Mouse (Mus musculus) midbrain, embryonic 13.5 days (tissue): ENCODE data around the gene Agfg1. TPM values are rescaled to one million over a fixed set of nuclear protein-coding genes. Genes with fewer than 3 reads are reported as not detected.

Experiments used
- ATAC-seq: fragments of 200-750 bp; cut with Nextera tagmentation; 2 replicates; pipeline ENCODE4 v1.8.0; 2017; ENCODE audit warnings: mild to moderate bottlenecking, moderate TSS enrichment, moderate library complexity
- H3K27ac ChIP-seq: fragments of 300-500 bp; sonication (generic); 2 replicates; pipeline ENCODE4 v1.5.1; 2015; ENCODE audit warnings: inconsistent platforms, mild to moderate bottlenecking, moderate library complexity
- H3K27me3 ChIP-seq: fragments of 300-500 bp; sonication (generic); 2 replicates; pipeline ENCODE4 v1.6.1; 2015; ENCODE audit warnings: mild to moderate bottlenecking, inconsistent platforms
- H3K36me3 ChIP-seq: fragments of 300-500 bp; sonication (generic); 2 replicates; pipeline ENCODE4 v1.6.1; 2015; ENCODE audit warnings: mild to moderate bottlenecking, inconsistent platforms
- H3K4me1 ChIP-seq: fragments of 300-500 bp; sonication (generic); replicated peaks from 2 replicates; pipeline ENCODE4 v1.6.1; 2015; ENCODE audit warnings: inconsistent platforms
- H3K4me2 ChIP-seq: fragments of 300-500 bp; sonication (generic); replicated peaks from 2 replicates; pipeline ENCODE4 v1.6.1; 2015; ENCODE audit warnings: moderate library complexity, mild to moderate bottlenecking, inconsistent platforms
- H3K4me3 ChIP-seq: fragments of 300-500 bp; sonication (generic); replicated peaks from 2 replicates; pipeline ENCODE4 v1.5.1; 2015; ENCODE audit warnings: mild to moderate bottlenecking, inconsistent platforms
- H3K9ac ChIP-seq: fragments of 300-500 bp; sonication (generic); replicated peaks from 2 replicates; pipeline ENCODE4 v1.6.1; 2015; ENCODE audit warnings: mild to moderate bottlenecking, inconsistent platforms
- H3K9me3 ChIP-seq: fragments of 300-500 bp; sonication (generic); 2 replicates; pipeline ENCODE4 v1.6.1; 2016; ENCODE audit warnings: mild to moderate bottlenecking, inconsistent platforms
- WGBS: fragments of 180-500 bp; shearing (Covaris S2); methylation state at CpG from one replicate; pipeline ENCODE4 v1.1.7; 2015; 5-methylcytosine and 5-hydroxymethylcytosine counted together
- polyA plus RNA-seq: library from polyadenylated mRNA; unstranded; fragments of >200 nt; fragmentation: Nextera tagmentation; extraction: Ambion mirVana; gene quantifications from 2 replicates; pipeline ENCODE4 v1.2.1, GENCODE M21; 2015

Gene Agfg1
- polyA plus RNA-seq, 1 experiment from 2014 or later, result 31.0 TPM

DNA sequence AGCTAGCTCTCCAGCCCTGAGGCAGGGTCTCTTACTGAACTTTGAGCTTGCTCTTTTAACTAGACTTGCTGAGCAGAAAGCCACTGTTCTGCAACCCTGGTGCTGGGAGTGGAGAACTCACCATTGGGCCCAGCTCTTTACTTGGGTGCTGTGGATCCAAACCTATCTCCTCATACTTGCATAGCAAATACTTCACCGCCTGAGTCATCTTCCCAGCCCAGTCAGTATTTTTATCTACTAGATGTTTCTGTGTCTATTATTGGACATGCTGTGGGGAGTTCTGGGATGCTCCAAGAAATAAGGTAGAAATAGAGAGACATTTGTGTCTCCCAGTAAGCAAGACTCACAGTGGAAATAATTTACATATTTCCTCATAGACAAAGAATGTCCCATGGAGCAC lies 35.2 kb upstream of the Agfg1 start:
- no peaks in the 10 kb centered on the region for H3K4me1 ChIP-seq
- H3K27ac ChIP-seq, result no peak overlapping the region
- H3K36me3 ChIP-seq, result no peaks in the 10 kb centered on the region
- no peak overlapping the region for H3K4me2 ChIP-seq
- no peak overlapping the region for H3K4me3 ChIP-seq
- 100% methylated on average over 1 of the region's 1 CpGs for WGBS
- ATAC-seq, result no peak
- no peaks in the 10 kb centered on the region for H3K9me3 ChIP-seq
- H3K9ac ChIP-seq, result no peak overlapping the region
- H3K27me3 ChIP-seq, result no peaks in the 10 kb centered on the region

DNA sequence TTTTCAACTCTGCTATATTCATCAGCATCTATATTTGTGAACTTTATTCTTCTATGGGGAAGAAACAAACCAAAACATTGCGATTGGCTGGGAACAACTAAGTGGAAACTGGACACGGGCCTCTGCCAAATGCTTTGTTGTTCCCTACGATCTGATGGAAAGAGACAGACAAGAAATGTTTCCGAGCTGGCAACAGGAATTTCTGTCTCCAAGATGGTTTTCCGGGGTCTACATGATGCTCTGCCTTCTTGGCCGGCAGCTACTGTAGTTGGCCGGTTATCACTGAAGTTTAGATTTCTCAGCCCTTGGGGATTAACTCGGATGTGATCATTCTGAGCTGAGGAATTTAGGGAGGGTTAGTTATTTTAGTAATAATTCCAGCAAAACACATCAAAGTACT lies 32.9 kb upstream of the Agfg1 start:
- H3K4me3 ChIP-seq, result no peak overlapping the region
- no peak overlapping the region for H3K27ac ChIP-seq
- H3K9ac ChIP-seq, result no peak overlapping the region
- 84% methylated on average over 8 of the region's 8 CpGs for WGBS
- H3K4me2 ChIP-seq, result no peak overlapping the region
- no peaks in the 10 kb centered on the region for H3K9me3 ChIP-seq
- H3K27me3 ChIP-seq, result no peaks in the 10 kb centered on the region
- no peaks in the 10 kb centered on the region for H3K36me3 ChIP-seq
- ATAC-seq, result no peak
- H3K4me1 ChIP-seq, result no peaks in the 10 kb centered on the region

DNA sequence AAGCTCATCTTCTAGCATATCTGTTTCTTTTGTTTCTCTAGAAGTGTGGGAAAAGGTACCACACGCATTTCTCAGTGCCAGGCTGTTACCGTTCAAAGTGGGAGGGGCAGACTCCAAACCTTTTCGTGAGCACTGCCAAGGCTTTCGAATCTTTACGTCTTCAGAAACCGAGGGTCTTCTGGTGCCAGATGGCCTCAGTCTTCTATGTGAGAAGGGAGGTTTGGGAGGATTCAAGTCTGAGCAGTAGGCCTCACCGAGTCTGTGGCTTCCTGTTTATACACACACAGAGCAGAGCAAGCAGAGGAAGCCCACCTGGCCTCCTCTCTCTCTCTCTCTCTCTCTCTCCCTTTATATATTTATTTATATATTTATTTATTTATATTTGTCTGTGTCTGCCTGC lies 32.1 kb upstream of the Agfg1 start:
- H3K9ac ChIP-seq, result no peak overlapping the region
- H3K36me3 ChIP-seq, result no peaks in the 10 kb centered on the region
- H3K4me2 ChIP-seq, result no peak overlapping the region
- WGBS, result 83% methylated on average over 7 of the region's 7 CpGs
- H3K4me1 ChIP-seq, result no peaks in the 10 kb centered on the region
- H3K4me3 ChIP-seq, result no peak overlapping the region
- H3K27me3 ChIP-seq, result no peaks in the 10 kb centered on the region
- H3K27ac ChIP-seq, result no peak overlapping the region
- ATAC-seq, result no peak
- no peaks in the 10 kb centered on the region for H3K9me3 ChIP-seq

DNA sequence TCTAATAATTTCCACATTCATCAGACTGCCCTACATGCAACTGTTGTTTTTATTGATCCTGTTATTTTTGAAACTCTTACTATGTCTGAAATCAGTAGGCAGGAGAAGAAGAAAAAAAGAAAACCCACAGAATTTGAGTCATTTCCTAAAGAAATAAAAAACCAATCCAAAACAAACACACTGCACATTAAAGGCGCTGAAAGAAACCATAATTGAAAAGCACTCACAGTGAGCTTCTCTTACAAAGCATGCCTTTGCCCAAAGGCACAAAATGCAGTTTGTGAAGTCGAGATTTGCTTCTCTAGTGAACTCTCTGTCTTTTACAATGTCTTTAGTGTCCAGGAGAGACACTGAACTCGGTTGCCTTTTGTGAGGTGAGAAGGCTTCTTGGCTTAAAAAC lies 30.7 kb upstream of the Agfg1 start:
- Histone ChIP-seq H3K4me3 (no peak overlapping the region), H3K27me3 (no peaks in the 10 kb centered on the region), H3K4me1 (no peaks in the 10 kb centered on the region), H3K36me3 (no peaks in the 10 kb centered on the region), H3K4me2 (no peak overlapping the region), H3K9me3 (no peaks in the 10 kb centered on the region), H3K27ac (no peak overlapping the region), H3K9ac (no peak overlapping the region)
- WGBS, result 75% methylated on average over 3 of the region's 3 CpGs
- no peak for ATAC-seq

DNA sequence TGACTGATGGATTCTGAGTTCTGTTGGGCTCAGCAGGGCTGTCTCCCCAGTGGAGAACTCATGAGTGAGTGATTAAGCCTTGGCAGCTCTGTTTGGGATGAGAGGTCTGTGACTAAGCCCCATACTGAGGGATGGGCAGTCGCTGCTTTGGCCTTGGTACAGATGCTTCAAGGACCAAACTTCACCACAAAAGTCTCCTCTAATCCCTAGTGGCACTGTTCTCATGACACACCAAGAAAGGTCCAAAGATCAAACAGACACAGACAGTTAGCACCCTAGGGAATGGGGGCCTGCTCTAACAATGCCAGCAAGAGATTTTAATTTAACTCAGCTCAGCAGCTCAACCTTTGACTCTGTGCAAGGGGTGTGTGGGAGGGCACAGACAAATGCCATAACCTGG lies 27.5 kb upstream of the Agfg1 start:
- H3K9ac ChIP-seq, result no peak overlapping the region
- no peak overlapping the region for H3K4me2 ChIP-seq
- no peaks in the 10 kb centered on the region for H3K27me3 ChIP-seq
- H3K4me1 ChIP-seq, result no peaks in the 10 kb centered on the region
- H3K36me3 ChIP-seq, result no peaks in the 10 kb centered on the region
- 58% methylated on average over 1 of the region's 1 CpGs for WGBS
- no peaks in the 10 kb centered on the region for H3K9me3 ChIP-seq
- no peak overlapping the region for H3K27ac ChIP-seq
- ATAC-seq, result no peak
- no peak overlapping the region for H3K4me3 ChIP-seq

DNA sequence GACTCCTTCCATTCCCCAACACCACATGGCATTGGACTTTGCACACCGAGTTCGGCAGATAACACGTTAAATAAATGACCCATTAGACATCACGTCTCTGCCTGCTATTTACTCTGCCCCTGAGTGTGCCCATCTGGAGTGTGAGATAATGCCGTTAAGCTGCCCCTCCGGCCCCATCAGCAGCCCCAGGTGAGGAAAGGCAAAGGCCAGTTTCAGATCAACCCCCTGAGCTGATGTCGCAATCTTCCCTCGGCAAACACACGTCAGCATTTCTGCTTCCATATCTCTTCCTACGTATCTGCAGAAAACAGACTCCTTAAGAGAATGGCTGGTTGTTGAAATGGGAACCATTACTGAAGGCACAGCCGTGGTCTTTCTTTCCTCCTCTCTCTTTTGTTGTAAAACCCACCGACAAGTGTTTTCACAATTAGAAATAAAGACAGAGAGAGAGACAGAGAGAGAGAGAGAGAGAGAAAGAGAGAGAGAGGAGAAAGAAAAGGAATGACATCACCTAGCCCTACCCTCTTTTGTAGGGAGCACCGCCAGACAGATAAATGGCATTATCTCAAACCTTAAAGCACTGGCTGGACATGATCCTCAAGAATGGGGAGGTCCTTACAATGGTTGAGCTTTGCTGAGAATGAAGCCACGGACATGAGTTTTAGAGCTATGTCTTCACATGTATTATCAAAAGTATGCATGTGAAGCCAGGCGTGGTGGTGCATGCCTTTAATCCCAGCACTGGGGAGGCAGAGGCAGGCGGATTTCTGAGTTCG lies 23.2 kb upstream of the Agfg1 start:
- H3K4me2 ChIP-seq, result no peak overlapping the region

DNA sequence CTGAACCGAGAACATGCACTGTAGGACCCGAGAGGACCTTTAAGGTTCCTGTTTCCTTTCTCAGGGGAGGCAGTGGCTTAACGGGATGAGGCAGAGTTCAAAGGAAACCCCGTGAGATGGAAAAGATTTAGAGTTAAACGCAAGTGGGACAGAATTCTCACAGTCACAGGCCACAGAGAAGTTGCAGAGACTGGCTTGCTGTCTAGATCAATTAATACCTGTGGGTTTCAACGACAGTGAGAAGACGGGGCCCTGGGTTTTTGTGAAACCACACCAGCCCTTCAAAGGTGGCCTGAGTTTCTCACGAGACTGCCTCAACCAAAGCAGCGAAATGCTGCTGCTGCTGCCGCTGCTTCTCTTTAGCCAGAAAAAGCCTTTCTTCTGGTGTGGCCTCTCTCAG lies 19.9 kb upstream of the Agfg1 start:
- Histone ChIP-seq H3K4me1 (no peaks in the 10 kb centered on the region), H3K9ac (no peak overlapping the region), H3K4me3 (no peak overlapping the region), H3K9me3 (no peaks in the 10 kb centered on the region), H3K27me3 (no peaks in the 10 kb centered on the region), H3K36me3 (no peaks in the 10 kb centered on the region), H3K27ac (no peak overlapping the region), H3K4me2 (no peak overlapping the region)
- no peak for ATAC-seq
- 65% methylated on average over 10 of the region's 10 CpGs for WGBS

More for the DNA sequence above, 23.2 kb upstream of the Agfg1 start:
- no peak overlapping the region for H3K4me3 ChIP-seq
- ATAC-seq, result 0 out of 2 replicates have a peak, but pooled peaks have one; percentile 48
- no peaks in the 10 kb centered on the region for H3K27me3 ChIP-seq
- H3K36me3 ChIP-seq, result no peaks in the 10 kb centered on the region
- H3K9ac ChIP-seq, result no peak overlapping the region
- H3K4me1 ChIP-seq, result no peaks in the 10 kb centered on the region
- 0 out of 2 replicates have a peak overlapping the region, but pooled peaks have one; percentile 5 for H3K27ac ChIP-seq
- 71% methylated on average over 17 of the region's 17 CpGs for WGBS
- no peaks in the 10 kb centered on the region for H3K9me3 ChIP-seq

DNA sequence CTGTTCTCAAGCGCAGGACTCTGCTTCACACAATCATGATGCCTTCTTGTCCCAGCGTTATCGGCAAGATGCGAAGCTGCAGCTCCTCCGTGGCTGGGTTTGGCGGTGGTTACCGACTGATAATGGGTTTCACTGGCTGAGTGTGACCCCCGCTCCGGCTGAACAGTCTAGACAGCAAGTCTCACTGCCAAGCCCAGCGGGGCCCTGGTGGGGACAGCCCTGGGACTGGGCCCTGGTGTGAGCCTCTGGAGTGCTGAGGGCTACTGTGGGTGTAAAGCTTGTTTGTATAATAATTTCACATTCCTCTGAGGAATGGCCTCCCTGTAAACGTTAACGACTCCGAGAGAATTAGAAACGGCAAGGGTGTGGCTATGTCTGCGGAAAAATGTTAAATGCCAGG lies 19.1 kb upstream of the Agfg1 start:
- no peak overlapping the region for H3K27ac ChIP-seq
- no peak for ATAC-seq
- no peak overlapping the region for H3K4me3 ChIP-seq
- no peaks in the 10 kb centered on the region for H3K4me1 ChIP-seq
- H3K27me3 ChIP-seq, result no peaks in the 10 kb centered on the region
- 73% methylated on average over 15 of the region's 15 CpGs for WGBS
- no peak overlapping the region for H3K9ac ChIP-seq
- H3K9me3 ChIP-seq, result no peaks in the 10 kb centered on the region
- no peaks in the 10 kb centered on the region for H3K36me3 ChIP-seq
- H3K4me2 ChIP-seq, result no peak overlapping the region

DNA sequence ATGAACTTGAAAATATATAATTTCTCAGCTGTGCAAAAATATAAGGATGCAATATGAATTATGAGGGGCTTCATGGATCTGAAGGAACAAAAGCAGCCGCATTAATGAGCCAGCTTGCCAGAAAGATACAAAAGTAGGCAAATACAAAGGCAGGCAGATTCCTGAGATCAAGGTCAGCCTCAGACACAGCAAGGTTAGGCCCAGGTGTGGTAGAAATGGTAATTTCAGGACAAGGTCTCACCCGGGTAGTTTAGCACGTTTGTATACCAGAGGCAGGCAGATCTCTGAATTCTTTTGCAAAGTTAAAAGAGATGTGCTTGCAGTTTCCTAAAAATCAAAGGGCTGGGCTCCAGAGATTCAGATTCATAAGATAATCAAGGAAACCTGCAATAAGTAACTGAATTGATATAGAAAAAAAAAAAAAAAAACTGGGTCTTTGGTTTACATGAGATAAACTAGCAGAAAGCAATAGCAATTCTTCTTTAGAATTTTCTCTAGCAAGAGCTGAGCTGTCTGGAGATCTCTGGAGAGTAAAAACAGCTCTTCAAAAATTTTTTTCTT lies 18.6 kb upstream of the Agfg1 start:
- Histone ChIP-seq H3K27ac (no peak overlapping the region), H3K9ac (no peak overlapping the region), H3K36me3 (no peaks in the 10 kb centered on the region), H3K4me1 (no peaks in the 10 kb centered on the region), H3K9me3 (no peaks in the 10 kb centered on the region), H3K4me2 (no peak overlapping the region), H3K4me3 (no peak overlapping the region), H3K27me3 (no peaks in the 10 kb centered on the region)
- ATAC-seq, result no peak
- 82% methylated on average over 3 of the region's 3 CpGs for WGBS

DNA sequence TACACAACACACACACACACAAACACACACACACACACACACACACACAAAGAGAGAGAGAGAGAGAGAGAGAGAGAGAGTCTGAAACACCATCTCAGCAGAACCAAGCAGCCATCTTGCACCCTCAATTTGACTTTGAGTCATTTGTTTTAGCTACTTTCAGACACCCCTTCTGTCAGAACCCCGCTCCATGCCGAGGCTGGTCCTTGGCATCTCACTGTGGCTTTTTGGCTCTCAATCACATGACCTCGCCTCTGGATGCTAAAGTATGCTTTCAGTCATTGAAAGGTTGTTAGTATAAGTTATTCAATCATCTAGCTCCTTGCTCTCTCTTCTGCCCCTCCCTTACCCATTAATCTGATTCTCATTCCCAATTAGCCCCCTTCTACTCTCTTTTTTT lies 17.4 kb upstream of the Agfg1 start:
- ATAC-seq, result no peak
- H3K9me3 ChIP-seq, result no peaks in the 10 kb centered on the region
- no peaks in the 10 kb centered on the region for H3K36me3 ChIP-seq
- no peak overlapping the region for H3K4me2 ChIP-seq
- no peak overlapping the region for H3K4me3 ChIP-seq
- H3K4me1 ChIP-seq, result no peaks in the 10 kb centered on the region
- WGBS, result 82% methylated on average over 3 of the region's 3 CpGs
- H3K27ac ChIP-seq, result no peak overlapping the region
- no peaks in the 10 kb centered on the region for H3K27me3 ChIP-seq
- no peak overlapping the region for H3K9ac ChIP-seq

DNA sequence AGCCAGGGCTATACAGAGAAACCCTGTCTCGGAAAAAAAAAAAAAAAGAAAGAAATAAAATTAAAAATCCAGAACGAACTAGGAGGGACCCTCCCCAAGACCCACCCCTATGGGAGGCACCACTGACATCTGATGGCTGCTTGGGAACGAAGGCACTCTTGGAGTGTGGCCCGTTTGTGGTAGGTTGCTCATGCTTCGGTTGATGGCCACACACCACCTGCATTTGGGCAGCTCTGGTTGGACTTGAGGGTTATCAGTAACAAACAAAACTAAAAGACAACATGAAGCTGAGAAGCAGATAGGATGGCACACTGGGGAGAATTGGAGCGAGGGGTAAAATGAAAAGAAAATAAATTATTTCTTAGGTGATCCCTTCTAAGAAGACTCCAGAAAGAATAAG lies 15.1 kb upstream of the Agfg1 start:
- Histone ChIP-seq H3K36me3 (no peaks in the 10 kb centered on the region), H3K27ac (no peak overlapping the region), H3K27me3 (no peaks in the 10 kb centered on the region), H3K4me2 (no peak overlapping the region), H3K4me1 (no peaks in the 10 kb centered on the region), H3K9ac (no peak overlapping the region), H3K4me3 (no peak overlapping the region), H3K9me3 (no peaks in the 10 kb centered on the region)
- ATAC-seq, result no peak
- WGBS, result 90% methylated on average over 6 of the region's 6 CpGs

DNA sequence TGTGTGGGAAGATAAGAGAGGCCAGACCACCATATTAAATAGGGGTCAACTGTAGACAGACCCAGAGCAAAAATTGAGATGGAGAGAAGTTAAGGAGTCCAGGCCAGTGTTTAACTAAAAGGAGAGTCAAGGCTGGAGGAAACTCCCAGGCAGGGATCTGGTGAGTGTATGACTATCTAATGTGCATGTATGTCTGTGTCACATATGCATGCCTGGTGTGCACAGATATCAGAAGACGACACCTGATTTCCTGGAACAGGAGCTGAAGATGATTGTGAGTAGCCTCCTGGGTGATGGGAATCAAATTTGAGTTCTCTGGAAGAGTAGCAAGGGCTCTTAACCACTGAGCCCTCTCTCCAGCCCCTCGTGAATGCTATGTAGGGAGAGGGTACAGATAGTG lies 14.0 kb upstream of the Agfg1 start:
- H3K9me3 ChIP-seq, result no peaks in the 10 kb centered on the region
- H3K4me2 ChIP-seq, result no peak overlapping the region
- no peaks in the 10 kb centered on the region for H3K36me3 ChIP-seq
- H3K27ac ChIP-seq, result no peak overlapping the region
- no peak overlapping the region for H3K4me3 ChIP-seq
- H3K9ac ChIP-seq, result no peak overlapping the region
- no peaks in the 10 kb centered on the region for H3K4me1 ChIP-seq
- ATAC-seq, result no peak
- 91% methylated on average over 2 of the region's 2 CpGs for WGBS
- H3K27me3 ChIP-seq, result no peaks in the 10 kb centered on the region

DNA sequence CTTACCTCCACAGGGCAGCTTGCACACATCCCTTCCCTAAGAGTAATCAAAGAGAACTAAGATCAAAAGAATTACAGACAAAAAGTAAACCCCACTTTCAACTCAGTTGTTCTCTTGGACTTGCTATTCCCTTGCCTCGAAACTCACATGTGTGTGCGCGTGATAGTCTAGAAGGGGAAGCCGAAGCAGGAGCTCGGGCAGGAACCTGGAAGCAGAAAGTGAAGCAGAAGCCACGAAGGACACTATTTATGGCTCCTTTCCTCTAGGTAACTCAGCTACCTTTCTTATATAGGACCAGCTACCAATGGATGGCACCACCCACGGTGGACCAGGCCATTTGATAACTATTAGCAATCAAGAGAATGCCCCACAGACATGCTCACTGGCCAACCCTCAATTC lies 13.5 kb upstream of the Agfg1 start:
- WGBS, result 94% methylated on average over 7 of the region's 7 CpGs
- no peaks in the 10 kb centered on the region for H3K27me3 ChIP-seq
- H3K36me3 ChIP-seq, result no peaks in the 10 kb centered on the region
- ATAC-seq, result no peak
- no peak overlapping the region for H3K9ac ChIP-seq
- H3K4me1 ChIP-seq, result no peaks in the 10 kb centered on the region
- H3K4me2 ChIP-seq, result no peak overlapping the region
- no peak overlapping the region for H3K4me3 ChIP-seq
- no peak overlapping the region for H3K27ac ChIP-seq
- no peaks in the 10 kb centered on the region for H3K9me3 ChIP-seq
